Mouse (Mus musculus) bone marrow, adult 2 months (tissue): ENCODE measurements around the gene BC048562.

Experiments used
- CTCF ChIP-seq: fragments of 200-500 bp; IDR thresholded peaks from 2 replicates; pipeline ENCODE4 v1.5.1; 2011; ENCODE audit warnings: low read length, control low read depth; ENCODE audit not compliant: control insufficient read depth, insufficient read depth
- POLR2A ChIP-seq: fragments of 200-500 bp; IDR thresholded peaks from 2 replicates; pipeline ENCODE4 v1.6.1; 2011; ENCODE audit warnings: low read depth, mild to moderate bottlenecking, control low read depth, low read length, borderline replicate concordance; ENCODE audit not compliant: control insufficient read depth

DNA sequence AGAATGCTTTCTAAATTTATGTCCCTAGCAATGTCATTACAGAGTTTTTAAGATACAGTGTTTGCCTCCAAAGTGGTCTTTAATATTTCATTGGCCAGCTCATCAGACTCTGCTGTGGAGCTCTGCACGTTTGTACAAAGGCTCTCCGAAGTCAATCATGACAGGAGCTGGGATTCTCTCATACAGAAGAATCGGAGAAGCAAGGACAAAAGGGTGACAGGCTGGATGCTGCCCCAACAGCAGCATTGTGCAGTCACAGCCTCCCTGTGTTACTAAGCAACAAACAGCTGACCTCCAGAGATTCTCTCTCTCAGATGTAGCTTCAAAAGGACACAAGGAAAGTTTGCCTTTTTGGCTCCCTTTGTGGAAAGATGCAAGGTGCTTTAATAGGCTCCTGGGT, at the start of gene BC048562:
- no peak for TF ChIP-seq CTCF
- no peak for TF ChIP-seq POLR2A
